Mouse (Mus musculus) left cerebral cortex, postnatal 25 days (tissue): Measurements from ENCODE around the gene Diras1. TPM values are rescaled to one million over a fixed set of nuclear protein-coding genes. Genes with fewer than 3 reads are reported as not detected.

ENCODE experiments used
- DNase-seq, 2 experiments: peaks; one replicate each; pipeline ENCODE4 v3.0.0; 2022; ENCODE audit warnings: low spot score in 2 of 2, mixed read lengths in 1 of 2
- intact Hi-C: fragments of 180-260 bp; cut with DNase I; formaldehyde crosslinking; loops from one replicate; pipeline ENCODE4 v1.15.1; 2025
- total RNA-seq, 2 experiments: library from RNA; stranded (reverse); gene quantifications; 2 replicates each; pipeline ENCODE4 v1.2.3; 2021

The Diras1 gene
- total RNA-seq, 2 experiments from 2014 or later = 108 to 110 TPM

DNA sequence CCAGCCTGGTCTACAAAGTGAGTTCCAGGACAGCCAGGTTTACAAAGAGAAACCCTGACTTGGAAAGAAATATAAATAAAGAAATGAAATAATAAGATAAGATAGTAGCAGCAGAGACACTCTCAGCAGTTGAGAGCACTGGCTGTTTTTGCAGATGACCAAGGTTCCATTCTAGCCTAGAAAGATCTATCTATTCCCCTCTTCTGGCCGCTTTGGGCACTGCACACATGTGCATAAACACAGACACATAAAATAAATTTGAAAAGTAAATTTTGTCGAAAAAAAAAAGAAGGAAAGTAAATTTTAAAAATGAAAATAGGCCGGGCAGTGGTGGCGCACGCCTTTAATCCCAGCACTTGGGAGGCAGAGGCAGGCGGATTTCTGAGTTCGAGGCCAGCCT, 10.8 kb upstream of the Diras1 start:
- intact Hi-C loops = no loop called here
- DNase-seq = no peak

DNA sequence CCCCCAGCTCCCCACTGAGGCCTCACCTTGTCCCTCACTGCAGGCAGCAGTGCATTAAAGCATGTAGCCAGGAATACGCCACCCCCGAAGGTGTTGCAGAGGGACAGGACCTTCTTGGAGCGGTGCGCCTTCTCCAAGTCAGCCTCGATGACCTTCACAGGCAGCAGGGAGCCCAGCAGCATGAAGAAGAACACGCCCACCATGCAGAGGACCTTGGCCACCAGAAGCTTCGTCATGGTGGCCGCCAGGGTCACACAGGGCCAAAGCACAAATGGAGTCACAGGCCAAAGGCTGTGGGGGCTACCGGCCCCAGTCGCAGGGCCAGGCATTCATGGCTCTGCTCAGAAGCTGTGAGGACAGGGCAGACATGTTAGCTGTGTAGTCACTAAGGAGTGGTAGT, 8.1 kb upstream of the Diras1 start:
- intact Hi-C loops = no loop called here
- DNase-seq = no peak

DNA sequence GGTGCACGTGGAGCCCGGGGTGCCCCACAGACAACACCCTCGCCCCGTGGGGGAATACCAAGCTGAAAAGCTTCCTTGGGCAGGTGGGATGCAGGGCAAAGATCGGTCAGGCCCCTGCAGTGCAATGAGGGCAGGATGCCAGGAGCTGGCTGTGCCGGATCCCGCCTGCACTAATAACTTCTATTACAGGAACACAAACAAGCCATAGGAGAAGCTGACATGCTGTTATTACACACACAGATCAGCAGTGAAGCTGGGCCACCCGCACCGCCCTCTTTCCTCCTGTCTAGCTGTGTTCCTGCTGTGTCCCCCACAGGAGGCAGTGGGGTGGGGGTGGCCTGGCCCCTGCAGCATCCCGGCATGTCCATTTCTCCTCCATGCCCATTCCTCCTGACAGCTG, 3.6 kb upstream of the Diras1 start:
- no peak for DNase-seq
- intact Hi-C loops = no loop called here

DNA sequence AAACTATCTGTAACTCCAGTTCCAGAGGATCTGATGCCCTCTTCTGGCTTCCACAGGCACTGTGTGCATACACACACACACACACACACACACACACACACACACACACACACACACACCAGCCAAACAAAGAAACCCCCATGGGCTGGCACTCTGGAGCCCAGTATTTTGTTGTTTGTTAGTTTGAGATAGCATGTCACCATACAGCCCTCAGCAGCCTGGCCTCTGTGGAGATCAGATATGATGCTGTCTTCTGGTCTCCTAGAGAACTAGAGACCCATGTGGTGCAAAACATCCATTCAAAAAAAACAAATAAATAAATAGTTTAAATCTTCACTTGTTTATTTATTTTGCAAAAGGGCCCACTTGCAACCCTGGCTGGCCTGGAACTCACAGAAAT, 2.8 kb upstream of the Diras1 start:
- no peak for DNase-seq
- intact Hi-C loops = no loop called here

DNA sequence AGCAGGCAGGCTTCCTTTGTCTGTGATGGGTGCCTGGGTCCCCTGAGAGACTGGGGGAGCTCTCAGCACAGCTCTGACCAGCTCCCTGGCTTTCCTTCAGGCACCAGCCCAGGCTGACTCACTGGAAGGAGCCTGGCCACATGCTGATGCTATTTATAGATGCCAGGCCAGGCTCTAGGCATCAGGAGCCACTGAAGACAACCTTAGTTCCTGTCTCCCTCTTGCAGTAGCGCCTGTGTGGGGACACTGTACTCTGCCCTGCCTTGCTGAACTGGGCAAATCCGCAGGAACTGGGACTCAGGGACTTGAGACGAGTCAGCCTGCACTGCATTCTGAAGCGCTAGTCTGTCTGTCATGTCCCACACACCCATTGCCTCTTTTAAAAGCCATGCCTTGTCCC, 1.9 kb upstream of the Diras1 start:
- peak; percentile 38 to 67 for DNase-seq
- intact Hi-C loops = no loop called here

DNA sequence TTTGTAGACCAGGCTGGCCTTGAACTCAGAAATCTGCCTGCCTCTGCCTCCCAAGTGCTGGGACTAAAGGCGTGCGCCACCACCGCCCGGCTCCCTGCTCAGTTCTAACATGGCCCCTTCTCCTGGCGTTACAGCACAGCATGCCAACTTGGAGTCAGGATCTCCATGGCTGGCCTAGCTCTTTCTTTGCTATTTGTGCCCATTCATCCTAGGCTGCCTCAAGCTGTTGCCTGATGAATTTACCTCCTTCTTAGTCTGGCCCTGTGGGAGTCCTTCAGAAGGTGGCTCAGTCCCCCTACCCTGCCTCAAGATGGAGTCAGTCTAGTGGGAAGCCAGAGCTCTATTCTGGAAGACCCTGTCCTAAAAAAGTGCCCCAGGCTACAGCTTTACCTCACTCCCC, 1.4 kb upstream of the Diras1 start:
- intact Hi-C loops = no loop called here
- no peak for DNase-seq

DNA sequence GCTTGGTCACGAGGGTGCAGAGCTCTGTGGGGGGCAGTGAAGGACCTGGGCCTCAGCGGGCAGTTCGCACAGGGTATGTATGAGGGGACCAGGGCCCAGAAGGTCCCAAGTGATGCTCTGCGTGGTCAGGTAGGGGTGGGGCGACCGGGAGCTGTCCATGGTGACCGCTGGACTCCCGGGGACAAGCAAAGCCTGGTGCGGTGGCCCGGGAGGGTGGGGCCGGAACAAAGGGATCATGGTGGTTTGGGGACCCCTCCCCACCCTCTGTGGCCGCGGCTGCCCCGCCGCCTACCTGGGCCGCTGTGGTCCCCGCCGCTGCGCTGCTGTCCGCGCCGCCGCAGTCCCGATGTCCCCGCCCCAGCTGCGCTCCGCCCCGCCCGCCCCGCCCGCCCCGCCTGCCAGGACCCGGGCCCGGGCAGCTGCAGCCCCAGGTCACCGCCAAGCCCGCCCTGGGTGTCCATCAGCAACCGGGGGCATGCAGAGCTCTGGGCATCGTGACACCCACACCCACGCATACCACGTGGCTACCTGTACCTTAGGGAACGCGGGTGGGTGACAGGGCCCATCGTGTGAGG, 328 bp downstream of the Diras1 start:
- no peak for DNase-seq
- intact Hi-C loops = no loop called here

DNA sequence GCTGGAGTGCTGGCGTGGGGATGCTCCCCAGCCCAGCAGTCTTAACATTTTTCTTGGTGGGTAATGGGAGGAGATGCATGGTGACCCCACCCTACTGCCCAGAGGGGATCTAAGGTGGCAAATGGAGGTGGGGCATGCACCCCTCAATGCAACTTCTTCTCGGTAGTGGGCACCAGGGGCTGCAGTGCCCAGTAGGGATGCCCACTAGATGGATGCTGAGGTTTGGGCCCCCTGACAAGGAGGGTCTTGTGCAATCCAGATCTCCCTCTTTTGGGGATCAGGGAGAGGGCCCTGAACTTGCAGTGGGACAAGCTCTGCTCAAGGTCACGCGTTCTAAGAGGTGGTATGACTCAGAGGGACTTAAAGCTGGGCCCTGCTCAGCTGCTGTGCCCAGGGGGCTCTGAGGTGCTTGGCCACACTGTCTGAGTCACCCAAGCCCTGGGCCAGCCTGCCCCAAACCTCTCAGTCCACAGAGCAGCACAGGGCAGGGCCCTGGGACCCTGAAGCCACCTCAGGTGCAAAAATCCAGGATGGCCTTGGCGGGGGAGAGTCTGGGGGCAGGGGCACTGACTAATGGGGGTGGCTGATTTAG, 1.0 kb downstream of the Diras1 start:
- intact Hi-C loops = no loop called here
- DNase-seq = no peak

DNA sequence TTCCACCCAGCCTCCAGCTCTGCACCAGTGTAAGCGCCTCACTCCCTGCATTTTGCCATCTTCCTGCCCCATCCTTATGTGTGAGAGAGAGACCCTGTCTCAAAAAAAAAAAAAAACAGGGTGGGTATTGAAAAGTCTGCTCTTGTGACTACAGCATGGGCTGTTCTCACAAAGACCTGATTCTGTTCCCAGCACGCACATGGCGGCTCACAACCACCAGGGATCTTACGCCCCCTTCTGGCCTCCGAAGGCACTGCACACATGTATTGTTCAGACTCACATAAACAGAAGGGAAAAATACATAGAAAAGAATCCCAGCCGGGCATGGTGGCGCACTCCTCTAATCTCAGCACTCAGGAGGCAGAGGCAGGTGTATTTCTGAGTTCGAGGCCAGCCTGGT, 2.7 kb downstream of the Diras1 start:
- DNase-seq = no peak
- intact Hi-C loops = no loop called here

DNA sequence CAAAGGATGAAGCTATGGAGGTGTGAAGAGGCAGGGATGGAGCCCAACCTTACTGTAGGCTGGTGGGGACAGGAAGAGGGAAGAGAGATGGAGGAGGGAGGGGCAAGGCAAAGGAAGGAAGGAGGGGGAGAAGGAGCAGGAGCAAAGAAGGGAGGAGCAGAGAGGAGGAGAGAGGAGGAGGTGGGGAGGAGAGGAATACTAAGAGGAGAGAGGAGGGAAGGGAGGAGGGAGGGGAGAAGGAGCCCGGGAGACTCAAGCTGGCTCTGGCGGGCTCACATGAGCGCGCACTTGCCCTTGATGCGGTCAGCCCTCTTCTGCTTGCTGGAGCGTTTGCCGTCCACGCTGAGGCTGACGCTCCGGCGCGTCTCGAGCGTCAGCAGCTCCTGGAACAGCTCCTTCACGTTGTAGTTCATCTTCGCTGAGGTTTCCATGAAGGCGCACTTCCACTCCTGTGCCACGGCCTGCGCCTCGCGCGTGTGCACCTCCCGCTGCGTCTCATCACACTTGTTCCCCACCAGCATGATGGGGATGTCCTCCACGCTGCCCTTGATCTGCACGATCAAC, 3.8 kb downstream of the Diras1 start:
- intact Hi-C loops = loop anchor here (2.0 kb wide), 1 partner anchor 21 kb away; no protein-coding TSS in a partner anchor
- peak in 1 of 2 experiments; percentile 51 for DNase-seq

DNA sequence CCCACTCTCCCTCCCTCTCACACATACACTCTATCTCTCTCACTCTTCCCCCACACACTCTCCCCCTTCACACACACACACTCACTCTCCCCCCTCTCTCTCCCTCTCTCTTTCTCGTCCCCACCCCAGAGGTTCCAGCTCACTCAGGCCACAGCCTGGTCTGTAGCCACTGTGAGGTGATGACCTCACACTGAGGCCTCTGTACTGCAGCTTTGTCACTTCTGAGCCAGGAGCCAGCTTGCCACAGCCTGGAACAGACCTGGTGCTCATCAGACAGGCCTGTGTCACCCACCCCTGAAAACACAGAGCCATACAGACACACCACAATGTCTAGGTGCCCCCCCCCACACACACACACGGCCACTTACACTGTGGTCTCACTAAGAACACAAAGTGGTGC, 5.3 kb downstream of the Diras1 start:
- intact Hi-C loops = loop anchor here (2.0 kb wide), 1 partner anchor 19 kb away; no protein-coding TSS in a partner anchor
- no peak for DNase-seq

DNA sequence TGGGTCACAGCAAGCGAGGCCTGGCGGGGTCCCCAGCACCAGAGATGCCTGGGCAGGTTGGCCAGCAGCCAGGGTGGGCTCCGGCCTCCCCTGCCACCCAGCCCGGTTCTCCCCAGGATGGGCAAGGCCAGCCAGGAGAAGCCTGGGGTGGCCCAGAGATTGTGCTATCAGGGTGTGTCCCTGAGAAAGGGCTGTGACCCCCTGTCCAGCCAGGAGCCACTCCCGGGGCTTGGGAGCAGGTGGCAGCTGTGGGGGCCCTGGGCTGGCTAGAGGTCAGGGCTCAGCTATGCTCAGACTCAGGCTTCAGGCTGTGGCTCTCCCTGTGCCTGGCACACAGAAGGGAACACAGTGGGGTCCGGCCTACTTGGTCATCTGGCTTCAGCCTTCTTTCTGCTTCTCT, 5.8 kb downstream of the Diras1 start:
- intact Hi-C loops = loop anchor here (2.0 to 5.0 kb wide), 2 partner anchors 19 to 63 kb away; no protein-coding TSS in a partner anchor
- DNase-seq = no peak

DNA sequence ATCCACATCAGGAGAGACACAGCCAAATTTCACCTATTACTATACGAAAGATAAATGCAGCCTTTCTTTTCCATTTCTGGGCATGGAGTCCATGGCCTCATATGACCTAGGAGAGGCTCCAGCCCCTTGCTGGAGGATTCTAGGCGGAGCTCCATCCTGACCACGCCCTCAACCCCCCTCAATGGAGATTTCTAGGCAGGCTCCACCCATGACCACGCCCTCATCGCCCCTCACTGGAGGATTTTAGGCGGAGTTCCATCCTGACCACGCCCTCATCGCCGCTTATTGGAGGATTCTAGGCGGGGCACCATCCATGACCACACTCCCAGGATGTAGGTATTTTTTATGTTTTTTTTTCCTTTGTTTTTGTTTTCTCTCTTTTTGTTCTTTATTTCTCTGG, 7.1 kb downstream of the Diras1 start:
- no peak for DNase-seq
- intact Hi-C loops = loop anchor here (5.0 kb wide), 1 partner anchor 64 kb away; no protein-coding TSS in a partner anchor

DNA sequence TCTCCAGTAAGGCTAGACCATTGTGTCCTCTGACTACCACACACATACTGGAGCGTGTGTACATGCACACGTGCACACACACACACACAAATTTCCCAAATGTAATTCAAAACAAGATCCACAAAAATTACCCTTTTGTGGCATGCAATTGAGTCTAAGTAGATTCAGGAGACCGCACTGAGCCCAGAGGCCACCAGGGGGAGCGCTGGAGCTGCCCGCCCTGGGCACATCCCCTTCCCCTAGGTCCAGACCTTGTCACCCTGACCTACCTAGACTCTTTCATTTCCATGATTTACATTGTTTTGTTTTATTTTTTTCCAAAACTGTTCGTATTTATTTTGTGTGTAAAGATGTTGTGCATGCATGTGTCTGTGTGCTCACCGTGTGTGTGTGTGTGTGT, 8.8 kb downstream of the Diras1 start:
- intact Hi-C loops = loop anchor here (5.0 kb wide), 1 partner anchor 66 kb away; no protein-coding TSS in a partner anchor

DNA sequence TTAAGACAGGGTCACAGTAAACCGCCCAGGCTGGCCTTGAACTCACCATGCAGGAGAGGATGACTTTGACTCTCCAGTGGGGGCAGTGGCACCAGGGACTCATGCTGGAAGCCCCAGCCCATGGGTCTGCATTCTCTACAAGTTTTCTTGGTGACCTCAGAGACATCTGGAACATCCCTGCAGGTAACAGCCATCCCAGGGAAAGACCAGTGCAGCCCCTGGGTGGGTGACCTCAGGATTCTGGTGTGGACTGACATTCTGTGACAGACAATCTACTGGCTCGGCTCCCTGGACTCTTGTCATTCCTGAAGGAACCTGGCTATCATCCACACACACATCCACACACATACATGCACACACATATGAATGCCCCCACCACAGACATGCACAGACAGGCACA, 9.8 kb downstream of the Diras1 start:
- intact Hi-C loops = loop anchor here (5.0 kb wide), 1 partner anchor 67 kb away; no protein-coding TSS in a partner anchor
- DNase-seq = no peak

More for the DNA sequence above, 8.8 kb downstream of the Diras1 start:
- no peak for DNase-seq

DNA sequence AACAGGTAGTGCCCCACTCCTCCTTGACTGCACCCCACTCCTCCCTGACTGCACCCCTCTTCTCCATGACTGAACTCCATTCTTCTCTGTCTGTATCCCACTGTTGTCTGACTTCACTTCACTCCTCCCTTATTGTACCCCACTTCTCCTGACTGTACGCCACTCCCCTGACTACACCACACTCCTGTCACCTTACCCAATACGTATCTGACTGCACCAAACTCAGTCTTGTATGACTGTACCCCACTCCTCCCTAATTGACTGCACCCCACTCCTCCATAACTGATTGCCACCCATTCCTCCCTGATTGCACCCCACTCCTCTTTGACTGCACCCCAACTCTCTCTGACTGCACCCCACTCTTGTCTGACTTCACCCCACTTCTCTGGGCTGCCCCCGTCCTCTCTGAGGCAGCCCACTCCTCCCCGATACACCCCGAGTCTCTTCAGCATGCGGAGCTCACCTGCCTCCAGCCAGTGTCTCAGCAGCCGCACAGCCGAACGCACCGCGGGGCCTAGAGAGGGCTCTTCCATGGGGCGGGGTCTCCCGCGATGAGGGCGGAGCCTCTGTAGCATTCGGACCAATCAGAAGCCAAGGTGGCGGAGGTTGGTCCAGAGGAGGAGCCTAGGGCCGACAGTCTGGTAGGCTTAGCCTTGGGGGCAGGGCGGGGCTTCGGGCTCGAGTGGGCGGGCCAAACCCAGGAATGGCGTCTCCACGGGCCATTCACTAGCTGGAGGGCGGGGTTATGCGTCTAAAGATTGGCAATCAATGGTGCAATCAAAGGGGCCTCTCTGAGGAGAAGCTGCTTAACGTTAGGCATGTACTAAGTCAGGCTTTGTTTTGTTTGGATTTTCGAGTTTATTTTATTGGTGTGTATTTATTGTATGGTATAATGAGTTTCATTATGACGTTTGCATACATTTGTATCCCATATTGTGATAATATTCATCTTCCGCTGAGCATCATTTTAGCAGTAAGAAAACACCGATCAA, 10.8 kb downstream of the Diras1 start, which contains the start of gene Gng7:
TSS of gene Gng7 (minus strand) at position 553 of the 992 bp plus-strand sequence.
- intact Hi-C loops = loop anchor here (5.0 kb wide), 1 partner anchor 68 kb away; no protein-coding TSS in a partner anchor
- DNase-seq = peak; percentile 94 to 97

DNA sequence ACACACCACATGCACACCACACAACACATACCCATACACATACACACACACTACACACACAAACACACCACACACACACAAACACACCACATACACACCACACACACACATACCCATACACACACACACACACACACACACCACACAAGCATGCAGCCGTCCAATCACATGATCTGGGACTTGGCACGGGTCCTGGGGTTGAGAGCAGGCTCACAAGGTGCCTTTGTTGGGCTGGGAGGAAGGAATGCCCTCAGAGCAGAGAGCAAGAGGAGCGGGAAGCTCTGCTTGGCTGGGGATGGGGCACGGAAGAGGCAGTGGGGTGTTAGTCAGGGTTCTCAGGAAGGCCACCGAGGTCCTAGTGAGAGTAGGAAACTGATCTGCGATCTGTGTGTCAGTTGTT, 14.6 kb downstream of the Diras1 start:
- intact Hi-C loops = no loop called here
- DNase-seq = no peak

DNA sequence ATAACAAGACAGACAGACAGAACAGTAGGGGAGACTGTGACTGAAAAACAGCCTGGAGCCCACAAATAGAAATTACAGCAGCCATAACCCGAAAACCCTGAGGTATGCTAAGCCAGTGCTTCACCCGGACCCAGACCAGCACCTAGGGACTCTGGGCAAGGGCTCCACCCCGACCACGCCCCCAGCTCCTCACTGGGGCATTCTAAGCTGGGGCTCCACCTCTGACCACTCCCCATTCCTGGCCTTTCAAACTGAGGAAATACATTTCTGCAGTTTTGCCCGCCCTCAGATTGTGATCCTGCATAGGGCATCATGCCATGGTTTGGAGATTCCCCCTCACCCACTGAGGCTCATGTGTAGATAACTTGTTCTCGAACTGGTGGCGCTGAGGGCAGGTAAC, 18.2 kb downstream of the Diras1 start:
- intact Hi-C loops = no loop called here
- no peak for DNase-seq

DNA sequence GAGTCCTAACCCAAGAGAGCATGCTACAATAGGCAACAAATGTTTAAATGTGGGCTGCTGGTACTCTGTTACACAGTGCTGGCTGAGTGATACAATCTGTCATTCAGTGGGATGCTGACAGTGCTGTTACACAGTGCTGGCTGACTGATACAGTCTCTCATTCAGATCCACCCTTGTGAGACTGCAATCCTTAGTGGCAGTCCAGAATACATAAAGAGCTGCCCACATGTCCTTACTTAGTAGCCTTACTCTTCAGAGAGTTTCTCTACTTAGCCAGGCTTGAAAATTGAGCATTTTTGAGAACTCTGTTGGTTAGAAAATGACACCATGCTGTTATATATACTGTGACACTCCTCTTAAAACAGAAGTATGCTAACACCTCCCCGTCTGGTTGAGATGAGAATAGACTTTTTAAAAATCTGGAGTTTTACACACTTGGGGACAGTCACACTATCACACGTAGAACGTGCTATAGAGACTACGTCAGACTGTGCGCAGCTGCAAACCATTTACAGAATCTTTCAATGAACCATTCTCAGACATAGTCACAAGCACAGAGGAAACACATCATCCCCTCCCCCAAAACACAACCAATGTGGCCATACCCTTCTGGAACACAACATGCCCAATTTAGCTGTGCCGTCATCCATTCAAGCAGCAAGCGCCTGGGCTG, 19.3 kb downstream of the Diras1 start:
- intact Hi-C loops = no loop called here
- peak in 1 of 2 experiments; percentile 92 for DNase-seq
